Mouse (Mus musculus): ENCODE data around the gene Tgds. TPM values are rescaled to one million over a fixed set of nuclear protein-coding genes. Genes with fewer than 3 reads are reported as not detected.

Gene Tgds
- total RNA-seq, 2 experiments from 2014 or later: 8.3 to 15.1 TPM

DNA sequence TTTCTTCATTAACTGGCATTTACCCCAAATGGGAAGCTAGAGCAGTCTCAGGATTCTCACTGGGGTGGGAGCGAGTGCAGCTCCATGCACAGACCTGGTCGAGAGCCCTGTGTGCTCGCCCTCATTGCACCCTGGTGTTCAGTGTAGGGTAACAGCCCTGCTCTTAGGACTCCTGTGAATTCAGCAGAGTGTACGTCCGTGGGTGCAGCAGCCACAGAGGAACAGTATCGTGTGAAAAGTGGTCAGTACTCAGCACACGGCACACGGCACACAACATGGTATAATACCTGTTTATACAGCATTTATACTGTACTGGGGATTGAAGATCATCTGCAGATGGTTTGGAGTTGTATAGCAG is 19.7 kb upstream of the Tgds start:
- DNase-seq (ENCODE audit: low spot score in 2 of 2): no peak
- TF ChIP-seq CTCF (conservative IDR thresholded peaks at IDR 0.05): no peak
- Histone ChIP-seq H3K27ac (no peak overlapping the region), H3K4me3 (no peak overlapping the region)

- Histone ChIP-seq H3K4me3 (no peak overlapping the region), H3K27ac (no peak overlapping the region)
- DNase-seq (ENCODE audit: low spot score in 2 of 2): peak in 1 of 2 experiments; percentile 53
- TF ChIP-seq CTCF (conservative IDR thresholded peaks at IDR 0.05): peak; percentile 71
These were observed 19.2 kb upstream of the Tgds start for GRCm38 (mm10) chr14:118151651-118152293.

DNA sequence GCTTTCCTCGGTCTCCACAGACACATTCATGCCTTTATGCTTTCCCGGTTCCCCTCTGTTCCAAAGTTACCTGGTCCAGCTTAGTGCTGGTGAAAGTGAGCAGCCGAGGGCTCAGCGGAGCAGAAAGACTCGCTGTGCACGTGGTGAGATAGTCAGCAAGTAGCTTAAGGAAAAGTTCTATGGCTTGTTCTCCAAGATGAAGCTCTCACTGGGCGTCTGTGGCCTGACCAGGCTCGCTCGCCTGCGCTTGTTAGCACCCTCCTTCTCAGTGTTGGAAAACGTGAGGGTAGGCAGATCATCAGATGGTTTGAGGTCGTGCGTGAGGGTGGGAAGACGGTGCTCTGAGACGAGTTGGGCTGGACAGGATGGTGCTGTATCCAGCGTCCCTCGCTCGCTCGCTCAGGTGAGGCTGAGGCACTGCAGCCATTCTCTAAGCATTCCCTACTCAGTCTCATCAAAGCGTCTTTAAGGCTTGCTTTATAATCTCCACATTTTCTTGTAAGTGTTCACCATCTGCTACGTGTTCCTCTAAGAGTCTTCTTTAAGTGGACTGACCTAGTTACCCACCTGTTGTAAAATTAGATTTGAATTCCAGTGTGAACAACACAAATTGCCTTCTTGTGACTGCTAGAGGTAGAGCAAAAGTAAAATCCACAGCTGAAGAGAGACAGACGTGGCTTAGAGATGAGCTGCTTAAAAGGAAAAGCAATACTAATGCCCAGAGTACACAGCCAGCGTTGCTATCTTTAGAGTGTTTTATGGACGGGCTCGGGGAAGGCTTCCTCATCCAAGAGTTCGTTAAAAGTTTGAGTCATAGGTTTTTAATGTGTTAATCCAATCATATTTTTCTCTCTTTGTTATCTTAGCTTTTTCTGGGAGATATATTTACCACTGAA is 18.3 kb upstream of the Tgds start:
- no peak for TF ChIP-seq CTCF (conservative IDR thresholded peaks at IDR 0.05)
- Histone ChIP-seq H3K27ac (0 out of 2 replicates have a peak overlapping the region, but pooled peaks have one; percentile 1), H3K4me3 (no peak overlapping the region)
- no peak for DNase-seq (ENCODE audit: low spot score in 2 of 2)

GRCm38 (mm10) chr14:118148554-118148953 is 16.0 kb upstream of the Tgds start:
- no peak for TF ChIP-seq CTCF (conservative IDR thresholded peaks at IDR 0.05)
- DNase-seq (ENCODE audit: low spot score in 2 of 2): no peak
- no peak overlapping the region for H3K4me3 ChIP-seq
- no peak overlapping the region for H3K27ac ChIP-seq

- Histone ChIP-seq H3K27ac (no peak overlapping the region), H3K4me3 (no peak overlapping the region)
- DNase-seq (ENCODE audit: low spot score in 2 of 2): no peak
- TF ChIP-seq CTCF (conservative IDR thresholded peaks at IDR 0.05): no peak
These were observed 15.5 kb upstream of the Tgds start for GRCm38 (mm10) chr14:118148046-118148445.

DNA sequence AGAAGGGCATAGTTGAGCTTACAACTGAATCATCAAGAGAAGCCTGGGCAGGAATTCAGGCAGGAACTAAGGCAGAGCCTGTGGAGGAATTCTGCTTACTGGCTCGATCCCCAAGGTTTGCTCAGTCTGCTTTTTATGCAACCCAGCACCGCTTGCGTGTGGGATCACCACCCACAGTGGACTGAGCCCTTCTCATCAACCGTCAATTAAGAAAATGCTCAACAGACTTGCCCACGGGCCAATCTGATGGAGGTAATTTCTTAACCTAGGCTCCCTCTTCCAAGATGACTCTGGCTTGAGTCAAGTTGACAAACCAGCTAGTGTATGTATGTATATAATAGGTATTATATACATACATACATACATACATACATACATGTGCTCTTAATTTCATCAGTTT is 9.7 kb upstream of the Tgds start:
- no peak for TF ChIP-seq CTCF (conservative IDR thresholded peaks at IDR 0.05)
- no peak overlapping the region for H3K4me3 ChIP-seq
- no peak for DNase-seq (ENCODE audit: low spot score in 2 of 2)
- H3K27ac ChIP-seq: no peak overlapping the region

DNA sequence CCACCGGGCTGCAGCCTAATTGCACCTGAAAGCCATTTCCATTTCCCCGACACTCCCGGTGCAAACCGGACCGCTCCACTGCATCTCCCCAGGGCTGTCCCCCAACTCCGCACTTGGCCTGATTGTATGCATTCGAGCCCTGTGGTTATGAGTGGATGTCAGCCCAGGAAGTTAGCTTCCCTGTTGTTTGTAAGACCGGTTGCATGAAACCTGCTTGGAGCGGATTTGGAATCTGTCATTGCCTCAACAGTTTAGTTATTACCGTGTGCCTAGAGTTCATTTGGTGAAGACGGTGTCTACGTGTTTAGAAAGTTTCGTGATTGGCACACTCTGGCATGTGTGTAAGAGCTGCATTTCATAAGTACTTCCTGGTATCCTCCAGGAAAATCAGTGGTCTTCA is 4.9 kb upstream of the Tgds start:
- DNase-seq (ENCODE audit: low spot score in 2 of 2): peak in 1 of 2 experiments; percentile 24
- Histone ChIP-seq H3K27ac (peak overlapping the region; percentile 91), H3K4me3 (peak overlapping the region; percentile 60)
- no peak for TF ChIP-seq CTCF (conservative IDR thresholded peaks at IDR 0.05)

- Histone ChIP-seq H3K27ac (peak within 1 kb of the TSS; percentile 91), H3K4me3 (peak within 1 kb of the TSS; percentile 60)
- 0 out of 2 replicates have a peak, but pooled peaks have one; percentile 1 for TF ChIP-seq CTCF (conservative IDR thresholded peaks at IDR 0.05)
- peak; percentile 95 to 96 for DNase-seq (ENCODE audit: low spot score in 2 of 2)
These were observed 4.3 kb upstream of the Tgds start, which contains the start of gene Gpr180 for GRCm38 (mm10) chr14:118136744-118137452. Gene Gpr180 (plus strand): TSS chr14:118137158.

DNA sequence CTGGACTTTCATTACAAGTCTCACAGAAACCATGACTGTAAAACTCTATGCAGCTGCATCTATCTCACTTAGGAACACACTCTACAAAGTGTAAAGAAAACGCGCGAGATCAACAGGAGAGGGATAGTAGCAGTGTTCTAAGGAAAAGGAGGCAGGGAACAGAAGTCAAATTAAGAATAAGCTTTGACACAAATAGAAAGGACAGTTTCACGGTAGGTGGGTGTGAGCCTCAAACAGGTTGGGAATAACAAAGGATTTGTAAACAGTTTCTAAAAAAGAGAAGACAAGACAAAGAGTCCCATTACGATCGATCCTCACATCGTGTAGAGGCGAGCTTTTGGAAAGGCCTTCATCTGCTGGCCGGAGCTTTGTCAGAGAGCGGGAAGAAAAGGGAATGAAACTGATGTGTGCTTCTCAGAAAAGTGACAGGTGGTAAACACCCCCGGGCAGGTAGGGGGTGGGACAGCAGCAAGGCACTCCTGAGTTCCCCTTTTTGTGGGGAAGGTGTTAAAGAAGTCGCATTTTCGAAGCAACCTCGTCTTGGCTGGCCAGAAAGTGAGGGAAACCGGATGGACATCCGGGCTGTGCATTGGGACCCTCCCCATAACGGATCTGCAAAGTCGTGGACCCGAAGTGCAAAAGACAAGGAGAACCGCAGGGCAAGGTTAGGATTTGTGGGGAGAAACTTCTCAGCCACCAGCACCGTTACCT is 469 bp downstream of the Tgds start:
- H3K4me3 ChIP-seq: peak overlapping the region; percentile 92
- DNase-seq (ENCODE audit: low spot score in 2 of 2): no peak
- peak overlapping the region; percentile 94 for H3K27ac ChIP-seq
- TF ChIP-seq CTCF (conservative IDR thresholded peaks at IDR 0.05): no peak

GRCm38 (mm10) chr14:118131472-118131871 is 1.1 kb downstream of the Tgds start:
- TF ChIP-seq CTCF (conservative IDR thresholded peaks at IDR 0.05): no peak
- DNase-seq (ENCODE audit: low spot score in 2 of 2): no peak
- peak overlapping the region; percentile 92 for H3K4me3 ChIP-seq
- H3K27ac ChIP-seq: no peak overlapping the region

- H3K27ac ChIP-seq: no peak overlapping the region
- no peak overlapping the region for H3K4me3 ChIP-seq
- DNase-seq (ENCODE audit: low spot score in 2 of 2): no peak
- no peak for TF ChIP-seq CTCF (conservative IDR thresholded peaks at IDR 0.05)
These were observed 6.3 kb downstream of the Tgds start for GRCm38 (mm10) chr14:118126301-118126700.

- Histone ChIP-seq H3K4me3 (no peak overlapping the region), H3K27ac (no peak overlapping the region)
- no peak for DNase-seq (ENCODE audit: low spot score in 2 of 2)
- no peak for TF ChIP-seq CTCF (conservative IDR thresholded peaks at IDR 0.05)
These were observed 7.8 kb downstream of the Tgds start for GRCm38 (mm10) chr14:118124771-118125170.
